ENCODE assay signal across 25 mouse cellular contexts in genomic region chr11:119139026-119139425, GRCm38 (mm10).
"Had no signal": no experiment of that assay in that cellular context is flagged by ENCODE, and none has a peak within 500 bp of the region (broad histone marks: within the 10 kb centered on the region; RNA-seq: fewer than 3 reads in every experiment).

No protein-coding gene starts in this region.

- H3K36me3 ChIP-seq: heart, embryonic 13.5 days; heart, embryonic 15.5 days; hindbrain, embryonic 13.5 days; kidney, embryonic 15.5 days; liver, embryonic 12.5 days had no signal

- H3K4me3 ChIP-seq: heart, adult 2 months; heart, embryonic 13.5 days; heart, embryonic 15.5 days; hindbrain, embryonic 13.5 days; kidney, embryonic 15.5 days; limb, embryonic 13.5 days; limb, embryonic 15.5 days; liver, embryonic 12.5 days had no signal

- H3K27ac ChIP-seq: heart, adult 2 months; heart, embryonic 13.5 days; heart, embryonic 15.5 days; hindbrain, embryonic 13.5 days; kidney, embryonic 15.5 days; kidney, postnatal 0 days; limb, embryonic 13.5 days; limb, embryonic 15.5 days; liver, embryonic 12.5 days; liver, embryonic 14.5 days had no signal

- DNase-seq: gastrocnemius, postnatal 14 days; gastrocnemius, postnatal 36 days; heart, adult 11 months; heart, adult 2 months; heart, postnatal 14 days; heart, postnatal 36 days; kidney, adult 11 months; kidney, adult 2 months; kidney, adult 9 months; kidney, postnatal 14 days; kidney, postnatal 36 days; layer of hippocampus, adult 9-11 months; layer of hippocampus, postnatal 36 days had no signal

- H3K9ac ChIP-seq: heart, embryonic 13.5 days; heart, embryonic 15.5 days; hindbrain, embryonic 13.5 days; kidney, embryonic 15.5 days; limb, embryonic 13.5 days; limb, embryonic 15.5 days; liver, embryonic 12.5 days; liver, embryonic 14.5 days had no signal

- ATAC-seq: hindbrain, embryonic 16.5 days; intestine, embryonic 16.5 days; liver, embryonic 12.5 days had no signal

- H3K9me3 ChIP-seq: heart, embryonic 13.5 days; heart, embryonic 15.5 days; hindbrain, embryonic 13.5 days; kidney, embryonic 15.5 days; limb, embryonic 13.5 days; limb, embryonic 15.5 days; liver, embryonic 12.5 days had no signal

- H3K27me3 ChIP-seq: heart, embryonic 15.5 days; hindbrain, embryonic 13.5 days; kidney, embryonic 15.5 days; limb, embryonic 15.5 days had no signal

- H3K4me2 ChIP-seq: heart, embryonic 11.5 days; heart, embryonic 13.5 days; heart, embryonic 15.5 days; hindbrain, embryonic 13.5 days; kidney, embryonic 15.5 days; limb, embryonic 13.5 days; limb, embryonic 15.5 days; liver, embryonic 12.5 days had no signal
